Comparison of ENCODE assay signal across 30 mouse cellular contexts in genomic region chr16:92247700-92248099, GRCm38 (mm10). TPM values are rescaled to one million over a fixed set of nuclear protein-coding genes. Genes with fewer than 3 reads are reported as not detected.
DNase-seq lines count a peak whose midpoint lies in the region; ATAC-seq and TF ChIP-seq lines count a peak whose summit lies in the region.
"Had no signal": no experiment of that assay in that cellular context is flagged by ENCODE, and none has a peak within 500 bp of the region (broad histone marks: within the 10 kb centered on the region; RNA-seq: fewer than 3 reads in every experiment).

No protein-coding gene starts in this region.

- peak overlapping the region; percentile 7; the same call in 1 of the 2 replicates for H3K4me2 ChIP-seq in intestine, embryonic 14.5 days (ENCODE audit: low read length)
- no peak overlapping the region for H3K4me2 ChIP-seq in intestine, postnatal 0 days (replicated peaks; ENCODE audit: low read depth)
- 0 out of 2 replicates have a peak overlapping the region, but pooled peaks have one; percentile 11 for H3K4me2 ChIP-seq in lung, embryonic 16.5 days (ENCODE audit: low read depth, low read length)
- peak overlapping the region; percentile 37 for H3K4me2 ChIP-seq in embryonic facial prominence, embryonic 15.5 days (replicated peaks)
- peak overlapping the region; percentile 52 for H3K4me2 ChIP-seq in myocyte (ENCODE audit: low read depth)
- H3K4me2 ChIP-seq in hindbrain, embryonic 16.5 days (ENCODE audit: low read length), result no peak overlapping the region
- H3K4me2 ChIP-seq: heart, embryonic 12.5 days; limb, embryonic 13.5 days; liver, embryonic 11.5 days; midbrain, embryonic 11.5 days; neural tube, embryonic 13.5 days had no signal

- no peak overlapping the region for H3K9ac ChIP-seq in intestine, embryonic 14.5 days (ENCODE audit: low read length)
- no peak overlapping the region for H3K9ac ChIP-seq in intestine, postnatal 0 days (ENCODE audit: low read depth, low read length)
- no peak overlapping the region for H3K9ac ChIP-seq in lung, embryonic 16.5 days (ENCODE audit: low read length)
- no peak overlapping the region for H3K9ac ChIP-seq in embryonic facial prominence, embryonic 15.5 days
- H3K9ac ChIP-seq in hindbrain, embryonic 16.5 days (ENCODE audit: low read depth, low read length), result no peak overlapping the region
- H3K9ac ChIP-seq: forebrain, postnatal 0 days; heart, embryonic 12.5 days; limb, embryonic 13.5 days; neural tube, embryonic 13.5 days had no signal

- no peak for TF ChIP-seq POLR2A in myocyte (IDR thresholded peaks at IDR 0.05; ENCODE audit: insufficient read length, low read depth)

- no peaks in the 10 kb centered on the region for H3K27me3 ChIP-seq in intestine, embryonic 14.5 days (replicated peaks; ENCODE audit: control insufficient read depth, insufficient read depth, low read length)
- H3K27me3 ChIP-seq in intestine, postnatal 0 days (replicated peaks; ENCODE audit: control insufficient read depth, insufficient read depth, low read length), result no peaks in the 10 kb centered on the region
- H3K27me3 ChIP-seq in lung, embryonic 16.5 days (ENCODE audit: control insufficient read depth, insufficient read depth, low read depth, low read length), result no peaks in the 10 kb centered on the region
- H3K27me3 ChIP-seq in embryonic facial prominence, embryonic 15.5 days, result no peaks in the 10 kb centered on the region
- peaks cover 4% of the 10 kb centered on the region for H3K27me3 ChIP-seq in myocyte (ENCODE audit: control insufficient read depth, insufficient read depth, insufficient read length)
- H3K27me3 ChIP-seq in hindbrain, embryonic 16.5 days (replicated peaks; ENCODE audit: control insufficient read depth, insufficient read depth, low read length), result no peaks in the 10 kb centered on the region
- H3K27me3 ChIP-seq: limb, embryonic 13.5 days; neural tube, embryonic 13.5 days had no signal

- ATAC-seq in intestine, embryonic 14.5 days (replicated peaks; ENCODE audit: low FRiP score, low TSS enrichment, low read depth), result no peak
- ATAC-seq in intestine, postnatal 0 days, result no peak
- no peak for ATAC-seq in lung, embryonic 16.5 days (ENCODE audit: low read depth)
- no peak for ATAC-seq in embryonic facial prominence, embryonic 15.5 days (ENCODE audit: insufficient number of reproducible peaks, low FRiP score, low TSS enrichment, low read depth)
- ATAC-seq in hindbrain, embryonic 16.5 days, result no peak
- ATAC-seq: activated CD4-positive, CD25-positive, alpha-beta regulatory T cell, adult 4 months; forebrain, postnatal 0 days; hindbrain, postnatal 0 days; midbrain, embryonic 16.5 days had no signal

- H3K79me2 ChIP-seq in myocyte (ENCODE audit: control insufficient read depth, insufficient read depth), result no peaks in the 10 kb centered on the region

- WGBS in intestine, embryonic 14.5 days, result 46% methylated on average over 11 of the region's 11 CpGs
- WGBS in intestine, postnatal 0 days, result 60% methylated on average over 11 of the region's 11 CpGs
- WGBS in lung, embryonic 16.5 days, result 27% methylated on average over 11 of the region's 11 CpGs
- 35% methylated on average over 11 of the region's 11 CpGs for WGBS in embryonic facial prominence, embryonic 15.5 days
- WGBS in hindbrain, embryonic 16.5 days, result 85% methylated on average over 11 of the region's 11 CpGs

- no peak for TF ChIP-seq CTCF in intestine, postnatal 0 days (IDR thresholded peaks at IDR 0.05; ENCODE audit: low read depth)

- DNase-seq in intestine, embryonic 14.5 days (ENCODE audit: low spot score), result no peak
- no peak for DNase-seq in lung, postnatal 14 days
- DNase-seq: adrenal gland, adult 2 months; adrenal gland, postnatal 36 days; B cell, adult 2 months; cerebellum, adult 18-20 months; cerebellum, postnatal 10 days; forebrain, postnatal 0 days; gastrocnemius, postnatal 14 days; kidney, adult 2 months; kidney, postnatal 4 days; right cerebral cortex, postnatal 4 days; thymus, postnatal 4 days had no signal

- no peak overlapping the region for H3K4me3 ChIP-seq in intestine, embryonic 14.5 days (ENCODE audit: low read depth, low read length)
- no peak overlapping the region for H3K4me3 ChIP-seq in intestine, postnatal 0 days (ENCODE audit: low read depth, low read length)
- H3K4me3 ChIP-seq in lung, embryonic 16.5 days (ENCODE audit: low read length), result no peak overlapping the region
- no peak overlapping the region for H3K4me3 ChIP-seq in embryonic facial prominence, embryonic 15.5 days (replicated peaks)
- no peak overlapping the region for H3K4me3 ChIP-seq in myocyte
- H3K4me3 ChIP-seq in hindbrain, embryonic 16.5 days (ENCODE audit: low read length), result no peak overlapping the region
- H3K4me3 ChIP-seq: erythroblast, embryonic 14.5 days; heart, embryonic 12.5 days; limb, embryonic 13.5 days; neural tube, embryonic 13.5 days had no signal

- no peaks in the 10 kb centered on the region for H3K9me3 ChIP-seq in intestine, embryonic 14.5 days (ENCODE audit: control insufficient read depth, low read length)
- H3K9me3 ChIP-seq in intestine, postnatal 0 days (ENCODE audit: control insufficient read depth), result no peaks in the 10 kb centered on the region
- no peaks in the 10 kb centered on the region for H3K9me3 ChIP-seq in lung, embryonic 16.5 days (ENCODE audit: control insufficient read depth, low read length)
- no peaks in the 10 kb centered on the region for H3K9me3 ChIP-seq in embryonic facial prominence, embryonic 15.5 days (replicated peaks)
- no peaks in the 10 kb centered on the region for H3K9me3 ChIP-seq in hindbrain, embryonic 16.5 days (ENCODE audit: control insufficient read depth, low read length)
- H3K9me3 ChIP-seq: heart, embryonic 12.5 days; limb, embryonic 13.5 days; neural tube, embryonic 13.5 days had no signal

- no peaks in the 10 kb centered on the region for H3K4me1 ChIP-seq in intestine, embryonic 14.5 days (replicated peaks; ENCODE audit: control insufficient read depth, insufficient read depth, low read length)
- H3K4me1 ChIP-seq in intestine, postnatal 0 days (replicated peaks; ENCODE audit: control insufficient read depth, insufficient read depth, low read length), result no peaks in the 10 kb centered on the region
- peaks cover 6% of the 10 kb centered on the region; the same call in 1 of the 2 replicates for H3K4me1 ChIP-seq in lung, embryonic 16.5 days (replicated peaks; ENCODE audit: control insufficient read depth, insufficient read depth, low read length)
- peaks cover 15% of the 10 kb centered on the region; the same call in 1 of the 2 replicates for H3K4me1 ChIP-seq in embryonic facial prominence, embryonic 15.5 days
- H3K4me1 ChIP-seq in hindbrain, embryonic 16.5 days (ENCODE audit: control insufficient read depth, insufficient read depth, low read depth, low read length), result no peaks in the 10 kb centered on the region
- H3K4me1 ChIP-seq: neural tube, embryonic 13.5 days had no signal

- H3K27ac ChIP-seq in intestine, embryonic 14.5 days (ENCODE audit: low read depth), result no peak overlapping the region
- no peak overlapping the region for H3K27ac ChIP-seq in intestine, postnatal 0 days (ENCODE audit: low read depth, low read length)
- H3K27ac ChIP-seq in lung, embryonic 16.5 days (ENCODE audit: low read length), result no peak overlapping the region
- H3K27ac ChIP-seq in embryonic facial prominence, embryonic 15.5 days (replicated peaks), result peak overlapping the region; percentile 11; the same call in 1 of the 2 replicates
- H3K27ac ChIP-seq in hindbrain, embryonic 16.5 days (ENCODE audit: low read depth, low read length), result no peak overlapping the region
- H3K27ac ChIP-seq: hindbrain, postnatal 0 days; kidney, postnatal 0 days; limb, embryonic 13.5 days; neural tube, embryonic 13.5 days had no signal

- H3ac ChIP-seq in myocyte (ENCODE audit: control insufficient read depth, insufficient read length), result no peak overlapping the region

- H3K36me3 ChIP-seq in intestine, embryonic 14.5 days (ENCODE audit: control insufficient read depth, insufficient read depth, low read length), result no peaks in the 10 kb centered on the region
- no peaks in the 10 kb centered on the region for H3K36me3 ChIP-seq in intestine, postnatal 0 days (ENCODE audit: control insufficient read depth, insufficient read depth)
- H3K36me3 ChIP-seq in lung, embryonic 16.5 days (ENCODE audit: control insufficient read depth, insufficient read depth, low read length), result no peaks in the 10 kb centered on the region
- no peaks in the 10 kb centered on the region for H3K36me3 ChIP-seq in embryonic facial prominence, embryonic 15.5 days
- no peaks in the 10 kb centered on the region for H3K36me3 ChIP-seq in myocyte (ENCODE audit: control insufficient read depth, insufficient read depth)
- H3K36me3 ChIP-seq in hindbrain, embryonic 16.5 days (ENCODE audit: control insufficient read depth, insufficient read depth, low read length), result no peaks in the 10 kb centered on the region
- H3K36me3 ChIP-seq: heart, embryonic 12.5 days; limb, embryonic 13.5 days; neural tube, embryonic 13.5 days had no signal

TF ChIP-seq in myocyte, 11 proteins besides CTCF, POLR2A, EP300 and RAD21 (continues in another document):
- TF ChIP-seq USF1 (IDR thresholded peaks at IDR 0.05; ENCODE audit: low read depth), result no peak
- TF ChIP-seq MYOG (IDR thresholded peaks at IDR 0.05; ENCODE audit: control insufficient read depth in 1 of 3, insufficient read depth in 1 of 3, insufficient read length in 2 of 3, low read depth in 2 of 3), result no peak
- TF ChIP-seq E2F4 (IDR thresholded peaks at IDR 0.05; ENCODE audit: insufficient read depth), result no peak
- no peak for TF ChIP-seq MYOD1 (IDR thresholded peaks at IDR 0.05; ENCODE audit: control insufficient read depth in 1 of 3, insufficient read length in 2 of 3, low read depth in 2 of 3)
- TF ChIP-seq TCF3 (IDR thresholded peaks at IDR 0.05; ENCODE audit: insufficient read length, low read depth), result no peak
- no peak for TF ChIP-seq REST (IDR thresholded peaks at IDR 0.05; ENCODE audit: insufficient read depth, insufficient read length)

RNA-seq across cellular contexts. Expression of gene Kcne2, which starts 44.5 kb away (rescaled TPM):
- polyA plus RNA-seq in intestine, embryonic 14.5 days (2014; fragmentation: Nextera tagmentation; extraction: Ambion mirVana), result 0.18 and 0.22 TPM in 2 replicates
- polyA plus RNA-seq in intestine, postnatal 0 days (2015; fragmentation: Nextera tagmentation; extraction: Ambion mirVana), result 0.09 TPM in 1 of 2 replicates, not detected in the other
- polyA plus RNA-seq in lung, embryonic 16.5 days (2015; fragmentation: Nextera tagmentation; extraction: Ambion mirVana), result 1.3 and 1.4 TPM in 2 replicates
- 0.22 and 0.23 TPM in 2 replicates for polyA plus RNA-seq in embryonic facial prominence, embryonic 15.5 days (2015; fragmentation: Nextera tagmentation; extraction: Ambion mirVana)
- polyA plus RNA-seq in myocyte (2012; fragmentation: generic; extraction: Trizol), result not detected
- 35.1 and 37.2 TPM in 2 replicates for polyA plus RNA-seq in hindbrain, embryonic 16.5 days (2015; fragmentation: Nextera tagmentation; extraction: Ambion mirVana)
- polyA plus RNA-seq: activated CD4-positive, CD25-positive, alpha-beta regulatory T cell, adult 4 months; adrenal gland, adult 2 months; erythroblast, embryonic 14.5 days; kidney, adult 2 months; liver, embryonic 16.5 days; spleen, adult 2 months had no signal

RNA-seq across cellular contexts. Expression of gene Smim11, which starts 53.4 kb away (rescaled TPM):
- polyA plus RNA-seq in intestine, embryonic 14.5 days (2014; fragmentation: Nextera tagmentation; extraction: Ambion mirVana), result 130 and 134 TPM in 2 replicates
- 91.3 and 93.0 TPM in 2 replicates for polyA plus RNA-seq in intestine, postnatal 0 days (2015; fragmentation: Nextera tagmentation; extraction: Ambion mirVana)
- 132 and 142 TPM in 2 replicates for polyA plus RNA-seq in lung, embryonic 16.5 days (2015; fragmentation: Nextera tagmentation; extraction: Ambion mirVana)
- 131 TPM in 2 replicates for polyA plus RNA-seq in embryonic facial prominence, embryonic 15.5 days (2015; fragmentation: Nextera tagmentation; extraction: Ambion mirVana)
- polyA plus RNA-seq in myocyte (2012; fragmentation: generic; extraction: Trizol), result 99.4 TPM
- 55.4 and 57.7 TPM in 2 replicates for polyA plus RNA-seq in hindbrain, embryonic 16.5 days (2015; fragmentation: Nextera tagmentation; extraction: Ambion mirVana)

Comparison
In these comparisons a context has a peak if more than half of its experiments do, and no peak if none do; other contexts are left out.
1. H3K4me2 ChIP-seq: peak in intestine, embryonic 14.5 days (single experiment), lung, embryonic 16.5 days (single experiment), embryonic facial prominence, embryonic 15.5 days (single experiment) and myocyte (single experiment); none in intestine, postnatal 0 days (single experiment) and hindbrain, embryonic 16.5 days (single experiment).
2. RNA of gene Kcne2, which starts 44.5 kb away (polyA plus RNA-seq): 35.1 to 37.2 TPM in hindbrain, embryonic 16.5 days; 1.3 to 1.4 TPM in lung, embryonic 16.5 days, 0.22 to 0.23 TPM in embryonic facial prominence, embryonic 15.5 days, 0.18 to 0.22 TPM in intestine, embryonic 14.5 days, 0.09 TPM in intestine, postnatal 0 days and not detected in myocyte (single experiment); every median in the first group is over 10 times any median in the second.